Mouse (Mus musculus) lung, postnatal 0 days (tissue): ENCODE results near the gene Pip5kl1. TPM values are rescaled to one million over a fixed set of nuclear protein-coding genes. Genes with fewer than 3 reads are reported as not detected.
A peak's percentile ranks its signal among the peaks of the same experiment; 100 is the strongest.

ENCODE experiments used
- ATAC-seq: fragments of 200-750 bp; cut with Nextera tagmentation; 2 replicates; pipeline ENCODE4 v1.8.0; 2017; ENCODE audit warnings: moderate library complexity
- DNase-seq: peaks from one replicate; pipeline ENCODE4 v3.0.0-alpha.2; 2016; ENCODE audit warnings: low spot score
- H3K27ac ChIP-seq: fragments of 300-500 bp; sonication (generic); 2 replicates; pipeline ENCODE4 v1.5.1; 2014; ENCODE audit warnings: antibody characterized with exemption, mild to moderate bottlenecking, low read length, mixed read lengths
- H3K27me3 ChIP-seq: fragments of 300-500 bp; sonication (generic); replicated peaks from 2 replicates; pipeline ENCODE4 v1.6.1; 2014; ENCODE audit warnings: low read length, mixed read lengths; ENCODE audit not compliant: insufficient read depth
- H3K36me3 ChIP-seq: fragments of 300-500 bp; sonication (generic); 2 replicates; pipeline ENCODE4 v1.6.1; 2014; ENCODE audit warnings: low read length, mixed read lengths; ENCODE audit not compliant: insufficient read depth
- H3K4me1 ChIP-seq: fragments of 300-500 bp; sonication (generic); 2 replicates; pipeline ENCODE4 v1.6.1; 2014; ENCODE audit warnings: antibody characterized with exemption, low read depth, low read length, mixed read lengths; ENCODE audit not compliant: insufficient read depth
- H3K4me2 ChIP-seq: fragments of 300-500 bp; sonication (generic); replicated peaks from 2 replicates; pipeline ENCODE4 v1.6.1; 2014; ENCODE audit warnings: low read depth, mild to moderate bottlenecking, low read length, moderate library complexity, mixed read lengths
- H3K4me3 ChIP-seq: fragments of 300-500 bp; sonication (generic); 2 replicates; pipeline ENCODE4 v1.5.1; 2014; ENCODE audit warnings: low read depth, low read length
- H3K9ac ChIP-seq: fragments of 300-500 bp; sonication (generic); replicated peaks from 2 replicates; pipeline ENCODE4 v1.6.1; 2014; ENCODE audit warnings: low read depth, mild to moderate bottlenecking
- H3K9me3 ChIP-seq: fragments of 300-500 bp; sonication (generic); 2 replicates; pipeline ENCODE4 v1.6.1; 2016; ENCODE audit warnings: low read length, mixed read lengths
- CTCF ChIP-seq: IDR thresholded peaks from 2 replicates; pipeline ENCODE4 v1.5.1; 2016; ENCODE audit warnings: antibody characterized with exemption, mild to moderate bottlenecking
- EP300 ChIP-seq: IDR thresholded peaks from 2 replicates; pipeline ENCODE4 v1.6.1; 2016; ENCODE audit warnings: antibody characterized with exemption, mild to moderate bottlenecking, control low read depth
- WGBS: fragments of 180-500 bp; shearing (Covaris S2); extraction: QIAGEN DNeasy Blood & Tissue Kit; methylation state at CpG from one replicate; pipeline ENCODE4 v1.1.7; 2014; 5-methylcytosine and 5-hydroxymethylcytosine counted together
- polyA plus RNA-seq: library from polyadenylated mRNA; unstranded; fragments of >200 nt; fragmentation: Nextera tagmentation; extraction: Ambion mirVana; gene quantifications from 2 replicates; pipeline ENCODE4 v1.2.1, GENCODE M21; 2015

Gene Pip5kl1
- polyA plus RNA-seq, 1 experiment from 2014 or later, result not detected

DNA sequence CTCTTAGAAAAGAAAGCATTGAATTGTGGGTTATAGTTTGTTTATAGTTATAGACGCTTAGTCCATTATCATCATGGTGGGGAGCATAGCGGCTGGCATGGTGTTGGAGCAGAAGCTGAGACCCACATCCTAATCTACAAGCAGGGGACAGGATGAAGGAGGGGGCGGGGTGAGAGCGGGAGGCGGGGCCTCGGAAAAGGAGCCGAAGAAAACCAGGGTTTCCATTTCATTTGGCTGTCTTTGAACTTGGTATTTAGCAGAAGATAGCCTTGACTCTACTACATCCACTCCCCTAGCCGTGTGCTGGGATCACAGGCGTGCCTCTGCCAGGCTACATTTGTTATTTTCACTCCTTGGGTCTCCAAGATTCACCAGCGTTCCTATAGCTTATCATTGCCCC is 30.0 kb downstream of the Pip5kl1 start:
- Histone ChIP-seq H3K27ac (no peak overlapping the region), H3K4me1 (0 out of 2 replicates have a peak, but pooled peaks cover 14% of the 10 kb centered on the region), H3K27me3 (no peaks in the 10 kb centered on the region), H3K4me3 (no peak overlapping the region), H3K9ac (no peak overlapping the region), H3K9me3 (no peaks in the 10 kb centered on the region), H3K36me3 (no peaks in the 10 kb centered on the region), H3K4me2 (no peak overlapping the region)
- ATAC-seq, result no peak
- WGBS, result 38% methylated on average over 10 of the region's 10 CpGs
- no peak for DNase-seq
- no peak for TF ChIP-seq EP300
- no peak for TF ChIP-seq CTCF

GRCm38 (mm10) chr2:32606161-32607142 is 31.9 kb downstream of the Pip5kl1 start:
- Histone ChIP-seq H3K4me3 (peak overlapping the region; percentile 64), H3K4me2 (peak overlapping the region; percentile 94), H3K9me3 (no peaks in the 10 kb centered on the region), H3K27me3 (no peaks in the 10 kb centered on the region), H3K27ac (peak overlapping the region; percentile 20; the same call in 1 of the 2 replicates), H3K9ac (peak overlapping the region; percentile 27), H3K4me1 (peaks cover 17% of the 10 kb centered on the region; the same call in 1 of the 2 replicates), H3K36me3 (no peaks in the 10 kb centered on the region)
- ATAC-seq (peak; percentile 75), DNase-seq (peak; percentile 90)
- WGBS, result 11% methylated on average over 54 of the region's 55 CpGs
- TF ChIP-seq EP300 (no peak), CTCF (peak; percentile 80)

- Histone ChIP-seq H3K9ac (peak overlapping the region; percentile 27), H3K27ac (peak overlapping the region; percentile 20; the same call in 1 of the 2 replicates), H3K9me3 (no peaks in the 10 kb centered on the region), H3K4me1 (peaks cover 11% of the 10 kb centered on the region; the same call in 1 of the 2 replicates), H3K4me2 (peak overlapping the region; percentile 94), H3K36me3 (no peaks in the 10 kb centered on the region), H3K27me3 (no peaks in the 10 kb centered on the region), H3K4me3 (peak overlapping the region; percentile 64)
- WGBS, result 6% methylated on average over 25 of the region's 34 CpGs
- peak; percentile 71 for DNase-seq
- TF ChIP-seq EP300 (no peak), CTCF (no peak)
- peak; percentile 20 for ATAC-seq
Observed at GRCm38 (mm10) chr2:32607262-32607947, 32.8 kb downstream of the Pip5kl1 start.

- peak overlapping the region; percentile 43 for H3K27ac ChIP-seq
- H3K9me3 ChIP-seq, result no peaks in the 10 kb centered on the region
- H3K27me3 ChIP-seq, result no peaks in the 10 kb centered on the region
- no peak overlapping the region for H3K9ac ChIP-seq
- no peaks in the 10 kb centered on the region for H3K36me3 ChIP-seq
- peaks cover 7% of the 10 kb centered on the region; the same call in 1 of the 2 replicates for H3K4me1 ChIP-seq
- ATAC-seq, result peak; percentile 53
- peak overlapping the region; percentile 17; the same call in 1 of the 2 replicates for H3K4me3 ChIP-seq
- DNase-seq, result peak; percentile 79
- H3K4me2 ChIP-seq, result peak overlapping the region; percentile 94
- WGBS, result 6% methylated on average over 25 of the region's 25 CpGs
- no peak for TF ChIP-seq EP300
- peak; percentile 22; the same call in 1 of the 2 replicates for TF ChIP-seq CTCF
Observed at GRCm38 (mm10) chr2:32608141-32608777, 33.7 kb downstream of the Pip5kl1 start.

- 56% methylated on average over 18 of the region's 18 CpGs for WGBS
- H3K27ac ChIP-seq, result peak overlapping the region; percentile 43; the same call in 1 of the 2 replicates
- 0 out of 2 replicates have a peak overlapping the region, but pooled peaks have one; percentile 17 for H3K4me3 ChIP-seq
- ATAC-seq, result peak; percentile 13; the same call in 1 of the 2 replicates
- peaks cover 7% of the 10 kb centered on the region; the same call in 1 of the 2 replicates for H3K4me1 ChIP-seq
- no peak for DNase-seq
- H3K9me3 ChIP-seq, result no peaks in the 10 kb centered on the region
- H3K4me2 ChIP-seq, result peak overlapping the region; percentile 94
- H3K36me3 ChIP-seq, result no peaks in the 10 kb centered on the region
- no peak overlapping the region for H3K9ac ChIP-seq
- H3K27me3 ChIP-seq, result no peaks in the 10 kb centered on the region
- no peak for TF ChIP-seq EP300
- no peak for TF ChIP-seq CTCF
Observed at GRCm38 (mm10) chr2:32608778-32609435, 34.3 kb downstream of the Pip5kl1 start.
